Mouse (Mus musculus): Measurements from ENCODE around the gene Aaas.

Aaas gene

GRCm38 (mm10) chr15:102310074-102310845, 40.3 kb downstream of the Aaas start:
- DNase-seq (ENCODE audit: extremely low read depth, low read depth, low spot score) = no peak

GRCm38 (mm10) chr15:102308717-102309116, 41.9 kb downstream of the Aaas start:
- DNase-seq (ENCODE audit: extremely low read depth, low read depth, low spot score) = no peak

GRCm38 (mm10) chr15:102302542-102302941, 48.0 kb downstream of the Aaas start:
- no peak for DNase-seq (ENCODE audit: extremely low read depth, low read depth, low spot score)

- no peak for DNase-seq (ENCODE audit: extremely low read depth, low read depth, low spot score)
These were observed 54.1 kb downstream of the Aaas start for GRCm38 (mm10) chr15:102296368-102297006.

GRCm38 (mm10) chr15:102295633-102296367, 54.8 kb downstream of the Aaas start, which contains the start of gene Espl1:
Espl1 (plus strand) TSS chr15:102296266.
- DNase-seq (ENCODE audit: extremely low read depth, low read depth, low spot score) = no peak
